Mouse (Mus musculus): ENCODE measurements around the gene Gm26558. TPM values are rescaled to one million over a fixed set of nuclear protein-coding genes. Genes with fewer than 3 reads are reported as not detected.

Gene Gm26558
- polyA plus RNA-seq, 1 experiment from 2014 or later, result 4.4 TPM

- ATAC-seq (ENCODE audit: insufficient number of reproducible peaks, insufficient read depth, low FRiP score, low read depth), result no peak
- H3K4me2 ChIP-seq (ENCODE audit: low read length), result no peak overlapping the region
- H3K4me3 ChIP-seq (ENCODE audit: control insufficient read depth in 1 of 2, insufficient read depth in 1 of 2, low read depth in 1 of 2, low read length in 2 of 2), result no peak overlapping the region
- H3K36me3 ChIP-seq (ENCODE audit: control insufficient read depth, insufficient read depth, low read length), result peaks cover 28% of the 10 kb centered on the region
- no peaks in the 10 kb centered on the region for H3K9me3 ChIP-seq (ENCODE audit: control insufficient read depth, low read length)
- no peak overlapping the region for H3K9ac ChIP-seq (ENCODE audit: low read length)
- no peaks in the 10 kb centered on the region for H3K27me3 ChIP-seq (ENCODE audit: control insufficient read depth, insufficient read depth, low read length)
- no peaks in the 10 kb centered on the region for H3K4me1 ChIP-seq (ENCODE audit: control insufficient read depth in 2 of 2, insufficient read depth in 2 of 2, low read length in 2 of 2)
- H3K27ac ChIP-seq (replicated peaks in 1 of 2; ENCODE audit: control insufficient read depth in 1 of 2, insufficient read depth in 1 of 2, low read depth in 2 of 2, low read length in 2 of 2), result no peak overlapping the region
- 88% methylated on average over 10 of the region's 10 CpGs for WGBS
Measured at GRCm38 (mm10) chr2:70695712-70696111, 33.8 kb upstream of the Gm26558 start.

- ATAC-seq (ENCODE audit: insufficient number of reproducible peaks, insufficient read depth, low FRiP score, low read depth), result 0 out of 2 replicates have a peak, but pooled peaks have one; percentile 3
- Histone ChIP-seq H3K4me2 (ENCODE audit: low read length) (no peak overlapping the region), H3K4me3 (ENCODE audit: control insufficient read depth in 1 of 2, insufficient read depth in 1 of 2, low read depth in 1 of 2, low read length in 2 of 2) (no peak overlapping the region), H3K36me3 (ENCODE audit: control insufficient read depth, insufficient read depth, low read length) (peaks cover 84% of the 10 kb centered on the region), H3K27ac (replicated peaks in 1 of 2; ENCODE audit: control insufficient read depth in 1 of 2, insufficient read depth in 1 of 2, low read depth in 2 of 2, low read length in 2 of 2) (no peak overlapping the region), H3K9me3 (ENCODE audit: control insufficient read depth, low read length) (no peaks in the 10 kb centered on the region), H3K4me1 (ENCODE audit: control insufficient read depth in 2 of 2, insufficient read depth in 2 of 2, low read length in 2 of 2) (no peaks in the 10 kb centered on the region), H3K27me3 (ENCODE audit: control insufficient read depth, insufficient read depth, low read length) (no peaks in the 10 kb centered on the region), H3K9ac (ENCODE audit: low read length) (no peak overlapping the region)
- WGBS, result 71% methylated on average over 11 of the region's 11 CpGs
Measured at GRCm38 (mm10) chr2:70690195-70690594, 28.3 kb upstream of the Gm26558 start.

GRCm38 (mm10) chr2:70688454-70689078, 26.7 kb upstream of the Gm26558 start:
- Histone ChIP-seq H3K9ac (ENCODE audit: low read length) (no peak overlapping the region), H3K36me3 (ENCODE audit: control insufficient read depth, insufficient read depth, low read length) (peaks cover 98% of the 10 kb centered on the region), H3K9me3 (ENCODE audit: control insufficient read depth, low read length) (no peaks in the 10 kb centered on the region), H3K27ac (replicated peaks in 1 of 2; ENCODE audit: control insufficient read depth in 1 of 2, insufficient read depth in 1 of 2, low read depth in 2 of 2, low read length in 2 of 2) (no peak overlapping the region), H3K4me1 (ENCODE audit: control insufficient read depth in 2 of 2, insufficient read depth in 2 of 2, low read length in 2 of 2) (no peaks in the 10 kb centered on the region), H3K4me2 (ENCODE audit: low read length) (no peak overlapping the region), H3K4me3 (ENCODE audit: control insufficient read depth in 1 of 2, insufficient read depth in 1 of 2, low read depth in 1 of 2, low read length in 2 of 2) (no peak overlapping the region), H3K27me3 (ENCODE audit: control insufficient read depth, insufficient read depth, low read length) (no peaks in the 10 kb centered on the region)
- no peak for ATAC-seq (ENCODE audit: insufficient number of reproducible peaks, insufficient read depth, low FRiP score, low read depth)
- WGBS, result 94% methylated on average over 21 of the region's 21 CpGs

GRCm38 (mm10) chr2:70682324-70682723, 20.4 kb upstream of the Gm26558 start:
- no peak for ATAC-seq (ENCODE audit: insufficient number of reproducible peaks, insufficient read depth, low FRiP score, low read depth)
- no peak overlapping the region for H3K9ac ChIP-seq (ENCODE audit: low read length)
- H3K9me3 ChIP-seq (ENCODE audit: control insufficient read depth, low read length), result no peaks in the 10 kb centered on the region
- H3K27ac ChIP-seq (replicated peaks in 1 of 2; ENCODE audit: control insufficient read depth in 1 of 2, insufficient read depth in 1 of 2, low read depth in 2 of 2, low read length in 2 of 2), result no peak overlapping the region
- H3K4me3 ChIP-seq (ENCODE audit: control insufficient read depth in 1 of 2, insufficient read depth in 1 of 2, low read depth in 1 of 2, low read length in 2 of 2), result no peak overlapping the region
- 83% methylated on average over 2 of the region's 2 CpGs for WGBS
- peaks cover 97% of the 10 kb centered on the region for H3K36me3 ChIP-seq (ENCODE audit: control insufficient read depth, insufficient read depth, low read length)
- H3K4me2 ChIP-seq (ENCODE audit: low read length), result no peak overlapping the region
- no peaks in the 10 kb centered on the region for H3K27me3 ChIP-seq (ENCODE audit: control insufficient read depth, insufficient read depth, low read length)
- H3K4me1 ChIP-seq (ENCODE audit: control insufficient read depth in 2 of 2, insufficient read depth in 2 of 2, low read length in 2 of 2), result no peaks in the 10 kb centered on the region

DNA sequence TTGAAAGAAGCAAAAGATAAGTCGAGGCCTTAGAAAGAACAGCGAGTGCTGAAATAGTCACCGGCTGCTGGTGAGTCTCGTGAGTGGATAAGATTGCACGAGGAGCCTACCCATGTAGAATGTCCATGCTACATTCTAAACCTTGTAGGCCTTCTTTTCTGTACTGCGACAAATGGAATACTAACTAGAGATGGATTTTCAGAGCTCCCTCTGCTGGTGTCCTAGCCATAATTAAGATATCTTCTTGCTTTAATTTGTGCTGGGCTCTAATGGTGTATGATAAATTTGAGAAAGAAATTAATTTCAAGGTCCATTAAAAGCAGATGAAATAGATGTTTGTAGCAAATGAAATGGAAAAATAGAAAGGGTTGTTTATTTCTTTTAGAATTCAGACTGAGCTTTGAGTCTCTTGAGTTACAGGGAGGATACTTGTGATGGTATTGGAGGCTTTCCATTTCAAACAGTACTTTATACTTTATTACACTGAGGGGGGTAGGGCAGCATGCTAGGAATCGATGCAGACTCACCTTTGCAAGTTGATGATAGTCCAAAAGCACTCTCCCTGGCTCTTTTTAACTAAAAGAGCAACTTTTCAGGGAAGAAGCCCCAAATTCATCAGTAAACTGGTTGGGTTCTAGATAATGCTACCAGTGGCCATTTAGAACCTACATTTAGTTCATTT, 11.7 kb upstream of the Gm26558 start:
- Histone ChIP-seq H3K9me3 (ENCODE audit: control insufficient read depth, low read length) (no peaks in the 10 kb centered on the region), H3K27me3 (ENCODE audit: control insufficient read depth, insufficient read depth, low read length) (no peaks in the 10 kb centered on the region), H3K9ac (ENCODE audit: low read length) (no peak overlapping the region), H3K36me3 (ENCODE audit: control insufficient read depth, insufficient read depth, low read length) (peaks cover 12% of the 10 kb centered on the region), H3K4me1 (ENCODE audit: control insufficient read depth in 2 of 2, insufficient read depth in 2 of 2, low read length in 2 of 2) (peaks cover 0 to 11% of the 10 kb centered on the region in 2 experiments; a peak in 2 of 4 replicates), H3K4me3 (ENCODE audit: control insufficient read depth in 1 of 2, insufficient read depth in 1 of 2, low read depth in 1 of 2, low read length in 2 of 2) (no peak overlapping the region), H3K4me2 (ENCODE audit: low read length) (no peak overlapping the region), H3K27ac (replicated peaks in 1 of 2; ENCODE audit: control insufficient read depth in 1 of 2, insufficient read depth in 1 of 2, low read depth in 2 of 2, low read length in 2 of 2) (no peak overlapping the region)
- ATAC-seq (ENCODE audit: insufficient number of reproducible peaks, insufficient read depth, low FRiP score, low read depth), result no peak
- 46% methylated on average over 7 of the region's 7 CpGs for WGBS

- no peaks in the 10 kb centered on the region for H3K27me3 ChIP-seq (ENCODE audit: control insufficient read depth, insufficient read depth, low read length)
- no peak overlapping the region for H3K4me3 ChIP-seq (ENCODE audit: control insufficient read depth in 1 of 2, insufficient read depth in 1 of 2, low read depth in 1 of 2, low read length in 2 of 2)
- H3K4me1 ChIP-seq (ENCODE audit: control insufficient read depth in 2 of 2, insufficient read depth in 2 of 2, low read length in 2 of 2), result peaks cover 0 to 11% of the 10 kb centered on the region in 2 experiments; a peak in 2 of 4 replicates
- H3K9me3 ChIP-seq (ENCODE audit: control insufficient read depth, low read length), result no peaks in the 10 kb centered on the region
- WGBS, result 75% methylated on average over 2 of the region's 2 CpGs
- no peak overlapping the region for H3K4me2 ChIP-seq (ENCODE audit: low read length)
- no peak overlapping the region for H3K9ac ChIP-seq (ENCODE audit: low read length)
- H3K27ac ChIP-seq (replicated peaks in 1 of 2; ENCODE audit: control insufficient read depth in 1 of 2, insufficient read depth in 1 of 2, low read depth in 2 of 2, low read length in 2 of 2), result no peak overlapping the region
- H3K36me3 ChIP-seq (ENCODE audit: control insufficient read depth, insufficient read depth, low read length), result 0 out of 2 replicates have a peak, but pooled peaks cover 3% of the 10 kb centered on the region
- no peak for ATAC-seq (ENCODE audit: insufficient number of reproducible peaks, insufficient read depth, low FRiP score, low read depth)
Measured at GRCm38 (mm10) chr2:70672476-70672875, 10.6 kb upstream of the Gm26558 start.

DNA sequence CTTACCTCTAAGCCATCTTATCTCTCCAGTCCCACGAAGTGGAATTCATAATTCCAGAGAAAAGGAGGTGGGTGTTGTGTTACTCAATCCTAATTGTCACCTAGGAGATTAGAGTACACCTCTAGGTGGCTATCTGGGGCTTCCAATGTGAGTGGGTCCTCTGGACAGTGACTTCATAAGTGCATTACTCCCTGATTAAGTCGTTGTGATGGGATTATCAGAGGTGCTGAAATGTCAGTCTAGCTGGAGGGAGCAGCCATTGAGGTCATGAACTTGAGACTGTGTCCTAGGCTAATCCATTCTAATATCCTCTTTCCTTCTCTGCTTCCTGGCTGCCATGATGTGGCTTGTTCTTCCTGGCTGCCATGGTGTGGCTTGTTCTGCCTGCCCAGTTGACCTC, 8.0 kb upstream of the Gm26558 start:
- no peak overlapping the region for H3K4me3 ChIP-seq (ENCODE audit: control insufficient read depth in 1 of 2, insufficient read depth in 1 of 2, low read depth in 1 of 2, low read length in 2 of 2)
- no peak overlapping the region for H3K9ac ChIP-seq (ENCODE audit: low read length)
- no peaks in the 10 kb centered on the region for H3K9me3 ChIP-seq (ENCODE audit: control insufficient read depth, low read length)
- no peak overlapping the region for H3K27ac ChIP-seq (replicated peaks in 1 of 2; ENCODE audit: control insufficient read depth in 1 of 2, insufficient read depth in 1 of 2, low read depth in 2 of 2, low read length in 2 of 2)
- H3K4me1 ChIP-seq (ENCODE audit: control insufficient read depth in 2 of 2, insufficient read depth in 2 of 2, low read length in 2 of 2), result peaks cover 0 to 11% of the 10 kb centered on the region in 2 experiments; a peak in 2 of 4 replicates
- no peak for ATAC-seq (ENCODE audit: insufficient number of reproducible peaks, insufficient read depth, low FRiP score, low read depth)
- H3K27me3 ChIP-seq (ENCODE audit: control insufficient read depth, insufficient read depth, low read length), result no peaks in the 10 kb centered on the region
- H3K36me3 ChIP-seq (ENCODE audit: control insufficient read depth, insufficient read depth, low read length), result peaks cover 7% of the 10 kb centered on the region; the same call in 1 of the 2 replicates
- whole genome bisulfite sequencing, result 18% methylated on average over 2 of the region's 2 CpGs
- no peak overlapping the region for H3K4me2 ChIP-seq (ENCODE audit: low read length)

Data from heart, embryonic 14.5 days (tissue).